Mouse (Mus musculus) erythroid progenitor cell, adult 5-6 weeks (primary cell): Measurements from ENCODE around the gene Kcnip4. TPM values are rescaled to one million over a fixed set of nuclear protein-coding genes. Genes with fewer than 3 reads are reported as not detected.

Source experiments
- ATAC-seq: replicated peaks from 2 replicates; pipeline ENCODE4 v1.8.0; 2016; ENCODE audit warnings: moderate number of reproducible peaks, mild to moderate bottlenecking, moderate TSS enrichment, inconsistent platforms; ENCODE audit not compliant: poor library complexity, low FRiP score, severe bottlenecking
- total RNA-seq, 2 experiments: library from RNA; stranded (forward) in 1 of 2; stranded (reverse) in 1 of 2; fragments of 150-400 nt in 1 of 2; fragments of 186-747, 209-891 nt in 1 of 2; gene quantifications; 2 replicates each; pipeline versions ENCODE4 v1.2.3 to v1.2.4; 2015 to 2017; ENCODE audit warnings: low replicate concordance in 2 of 2

Gene Kcnip4
- total RNA-seq, 2 experiments from 2014 or later: not detected

DNA sequence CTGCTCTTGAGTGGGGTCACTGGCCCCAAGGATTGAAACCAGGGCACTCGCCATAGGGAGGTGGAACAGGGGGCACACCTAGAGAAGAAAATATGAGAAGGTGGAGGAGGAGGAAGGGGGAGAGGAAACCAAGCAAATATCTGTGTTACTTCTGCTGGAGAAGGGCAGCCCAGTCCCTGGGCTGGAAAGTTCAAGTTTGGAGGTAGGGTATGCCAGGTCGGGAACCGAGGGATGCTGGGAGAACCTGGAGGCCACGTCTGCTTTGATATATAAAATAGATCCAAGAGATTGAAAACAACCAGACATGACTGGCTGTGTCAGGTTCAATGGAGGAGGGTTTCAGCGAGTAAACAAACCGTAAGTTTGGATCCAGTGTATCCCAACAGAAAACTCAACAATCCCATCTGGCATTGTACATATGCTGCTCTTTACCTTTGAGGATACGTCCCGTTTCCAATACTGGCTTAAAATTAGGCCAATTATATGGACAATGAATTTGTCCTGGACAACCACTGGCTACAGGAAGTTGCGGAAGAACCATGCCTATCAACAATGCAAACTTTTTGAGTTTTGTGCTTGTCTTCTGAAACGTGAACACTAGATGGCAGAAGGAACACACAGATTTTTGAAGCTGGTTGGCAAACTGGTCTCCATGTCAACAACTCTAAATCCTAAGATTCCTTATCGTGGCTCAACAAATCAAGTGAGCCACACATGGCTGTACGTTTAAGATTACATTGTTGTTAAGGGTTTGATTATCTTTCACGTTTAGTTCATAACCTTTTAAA lies 155.9 kb downstream of the Kcnip4 start:
- ATAC-seq: no peak

DNA sequence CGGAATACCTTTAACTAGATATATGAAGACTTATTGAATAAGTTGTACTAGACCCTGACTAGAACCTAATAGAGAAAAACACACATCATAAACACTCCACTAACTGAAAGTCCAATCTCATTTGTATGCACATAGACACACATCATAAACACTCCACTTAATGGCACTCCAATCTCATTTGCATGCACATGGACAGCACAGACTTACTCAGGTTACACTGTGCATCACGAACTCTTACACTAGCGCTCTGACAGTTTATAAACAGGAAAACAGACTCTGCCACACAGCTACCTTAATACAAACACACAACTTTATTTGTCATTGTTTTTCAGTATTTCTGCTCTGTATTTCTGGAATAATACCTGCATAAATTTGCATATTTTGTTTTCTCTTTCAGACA lies 168.3 kb downstream of the Kcnip4 start:
- ATAC-seq: no peak

DNA sequence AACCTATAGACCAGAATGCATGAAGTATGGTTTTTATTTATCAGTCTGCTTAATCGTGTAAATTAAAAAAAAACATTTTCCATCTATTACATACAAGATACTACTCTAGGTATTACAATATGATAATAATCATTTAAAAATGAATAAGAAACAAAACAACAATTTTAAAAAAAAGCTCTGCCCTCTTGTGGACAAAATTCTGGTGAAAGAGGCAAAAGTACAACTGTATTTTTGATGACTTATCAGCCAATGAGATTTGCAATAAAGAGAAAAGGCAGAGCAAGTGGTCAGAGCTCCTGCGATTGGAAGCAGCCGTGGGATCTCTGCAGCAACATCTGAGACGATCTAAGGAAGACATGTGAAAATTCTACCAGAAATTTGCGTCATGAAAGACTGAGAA lies 172.6 kb downstream of the Kcnip4 start:
- no peak for ATAC-seq

DNA sequence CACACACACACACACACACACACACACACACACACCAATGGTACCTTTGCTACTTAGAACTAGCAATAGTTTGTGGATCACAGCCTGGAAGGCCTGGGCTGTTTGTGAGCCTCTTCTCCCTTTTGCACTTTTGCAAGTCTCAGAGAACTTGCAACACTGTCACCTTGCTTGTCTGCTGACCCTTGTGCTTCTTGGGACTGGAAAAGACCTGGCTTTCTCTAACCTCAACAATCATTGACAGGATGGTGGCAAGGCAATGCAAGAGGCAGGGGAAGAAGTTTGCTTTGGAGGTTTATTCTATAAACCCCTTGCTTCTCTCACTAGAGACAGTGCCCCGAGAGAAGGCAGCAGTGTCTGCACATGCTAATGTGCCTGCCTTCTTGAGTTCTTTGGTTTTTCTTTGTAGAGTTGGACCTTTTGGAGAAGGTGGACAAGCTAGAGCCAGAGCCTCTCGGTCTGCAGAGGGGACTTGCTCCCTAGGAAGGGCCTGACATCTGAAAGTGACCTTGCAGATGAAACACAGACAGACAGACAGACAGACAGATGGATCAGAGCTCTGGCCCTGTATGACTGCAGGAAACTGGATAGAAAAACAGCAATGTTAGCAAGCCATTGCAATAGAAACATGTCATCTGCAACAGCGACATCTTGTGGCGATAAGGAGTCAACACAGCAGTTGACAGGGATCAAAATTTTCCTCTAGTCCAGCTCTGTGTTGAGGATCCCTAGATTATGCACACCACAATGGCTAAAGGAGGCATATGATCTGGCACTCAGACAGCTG lies 174.4 kb downstream of the Kcnip4 start:
- ATAC-seq: no peak

DNA sequence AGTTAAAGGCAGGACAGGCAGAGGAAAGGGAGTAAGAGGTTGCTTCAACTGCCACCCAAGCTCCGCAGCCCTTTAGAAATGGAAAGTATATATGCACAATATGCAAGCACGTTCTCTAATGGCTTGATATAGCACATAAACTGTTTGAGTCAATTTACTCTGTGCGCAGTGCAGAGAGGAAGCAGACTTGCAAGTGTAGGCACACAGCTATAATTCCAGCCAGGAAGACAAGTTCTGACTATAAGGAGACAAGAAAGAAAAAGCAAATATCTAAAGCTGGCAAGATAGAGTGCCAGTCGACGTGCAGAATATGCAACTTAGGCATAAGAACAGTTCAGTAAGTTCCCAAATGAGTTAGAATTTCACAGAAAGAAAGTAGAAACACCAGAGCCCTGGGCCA lies 175.2 kb downstream of the Kcnip4 start:
- no peak for ATAC-seq

DNA sequence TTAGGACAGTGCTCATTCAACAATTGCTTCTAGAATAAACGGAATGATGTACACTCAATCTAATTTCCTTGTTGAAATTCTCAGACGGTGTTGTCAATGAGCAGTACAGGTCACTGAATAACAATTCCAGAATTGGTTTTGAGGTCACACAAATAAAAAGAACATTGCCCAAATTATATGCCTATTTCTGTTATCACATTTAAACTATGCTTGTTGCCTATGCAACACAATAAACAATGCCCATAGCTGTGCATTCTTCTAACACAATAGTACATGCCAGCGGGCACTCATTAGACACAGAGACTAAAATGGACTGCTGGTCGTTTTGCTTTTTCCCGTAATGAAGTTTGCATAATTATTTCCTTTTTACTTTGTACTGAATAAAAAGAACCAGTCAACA lies 176.2 kb downstream of the Kcnip4 start:
- no peak for ATAC-seq

DNA sequence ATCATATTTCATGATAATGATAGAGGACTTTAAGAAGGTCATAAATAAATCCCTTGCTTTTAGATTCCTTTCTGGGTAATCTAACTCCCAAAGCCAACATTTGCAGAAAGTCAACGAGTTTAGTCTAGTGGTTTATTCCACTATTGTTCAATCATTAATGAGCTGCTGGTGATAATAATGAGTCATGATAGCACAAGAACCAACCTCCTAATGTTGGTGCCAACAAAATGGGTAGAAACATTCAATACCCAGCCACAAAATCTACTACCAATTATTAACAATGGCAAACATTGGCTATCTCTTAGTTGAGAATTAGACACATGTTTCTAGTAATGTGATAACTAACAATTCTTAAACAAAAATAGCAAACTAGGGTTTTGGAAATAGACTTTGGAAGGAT lies 180.1 kb downstream of the Kcnip4 start:
- ATAC-seq: no peak

DNA sequence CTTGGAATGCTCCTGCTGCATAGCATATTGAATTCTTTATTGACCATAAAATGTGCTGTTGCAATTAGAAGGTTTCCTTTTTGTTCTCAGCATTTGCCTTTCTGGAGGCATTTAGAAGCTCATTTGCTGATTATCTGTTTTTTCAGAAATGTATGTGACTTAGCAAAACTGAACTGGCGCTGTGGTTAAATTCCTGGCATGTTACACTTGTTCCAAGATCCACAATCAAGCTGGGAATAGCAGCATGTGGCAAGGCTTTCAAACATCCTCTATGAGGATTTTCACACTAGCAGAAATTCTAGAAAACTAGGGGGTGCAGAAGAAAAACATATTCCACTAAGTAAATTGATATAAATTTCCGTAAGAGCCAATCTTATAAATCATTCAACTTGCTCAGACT lies 187.5 kb downstream of the Kcnip4 start:
- ATAC-seq: no peak

DNA sequence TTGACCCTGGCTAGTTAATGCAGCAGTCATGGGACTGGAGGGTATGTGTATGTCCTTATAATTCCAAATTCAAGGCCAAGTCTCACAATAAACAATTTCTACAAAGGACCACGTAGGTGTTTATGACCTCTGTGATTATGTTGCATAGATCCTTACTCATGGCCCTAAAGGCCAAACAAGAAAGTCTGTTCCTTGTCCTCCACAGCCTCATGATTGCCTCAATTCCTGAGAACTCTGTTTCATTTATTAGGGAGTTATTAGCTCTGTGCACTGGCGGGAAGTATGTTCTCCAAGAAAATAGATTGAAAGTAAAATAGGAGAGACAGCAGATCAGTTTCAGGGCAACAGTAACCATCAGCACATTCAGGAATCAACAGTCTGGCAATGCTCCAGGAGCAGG lies 191.6 kb downstream of the Kcnip4 start:
- ATAC-seq: no peak

DNA sequence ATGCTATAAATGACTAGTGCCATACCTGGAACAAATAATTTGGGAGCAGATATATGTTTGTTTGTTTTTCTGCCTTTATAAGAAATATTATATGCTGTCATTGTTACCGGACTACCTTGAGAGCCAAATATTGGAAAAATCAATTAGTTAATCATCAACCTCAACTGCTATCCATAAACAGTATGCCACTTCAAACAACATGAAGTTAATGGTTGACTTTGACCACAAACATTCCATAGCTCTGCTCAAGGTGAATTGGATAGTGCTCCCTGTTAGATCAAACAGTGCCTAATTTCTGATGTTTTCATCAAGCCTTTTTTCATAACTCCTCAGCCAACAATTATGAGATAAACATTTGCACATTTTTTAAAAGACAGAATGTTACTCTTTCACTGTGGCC lies 195.7 kb downstream of the Kcnip4 start:
- ATAC-seq: no peak

DNA sequence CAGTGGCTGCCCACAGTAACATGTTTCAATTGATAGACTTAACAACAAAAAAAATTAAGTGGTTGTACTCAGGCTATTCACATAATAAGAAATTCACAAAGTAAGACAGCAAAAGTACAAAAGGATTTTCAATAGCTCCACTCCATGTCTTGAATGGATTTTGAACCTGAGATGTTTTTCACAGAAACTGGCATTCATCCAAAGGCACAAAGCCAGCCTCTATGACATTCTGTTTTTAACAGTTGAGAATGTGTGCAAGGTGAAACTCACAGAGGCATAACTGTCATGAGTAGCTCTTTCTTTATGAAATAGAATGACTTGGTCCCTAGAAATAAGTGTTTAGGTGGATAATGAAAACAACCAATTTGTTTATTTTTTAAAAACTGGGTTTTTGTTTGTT lies 206.0 kb downstream of the Kcnip4 start:
- ATAC-seq: no peak

DNA sequence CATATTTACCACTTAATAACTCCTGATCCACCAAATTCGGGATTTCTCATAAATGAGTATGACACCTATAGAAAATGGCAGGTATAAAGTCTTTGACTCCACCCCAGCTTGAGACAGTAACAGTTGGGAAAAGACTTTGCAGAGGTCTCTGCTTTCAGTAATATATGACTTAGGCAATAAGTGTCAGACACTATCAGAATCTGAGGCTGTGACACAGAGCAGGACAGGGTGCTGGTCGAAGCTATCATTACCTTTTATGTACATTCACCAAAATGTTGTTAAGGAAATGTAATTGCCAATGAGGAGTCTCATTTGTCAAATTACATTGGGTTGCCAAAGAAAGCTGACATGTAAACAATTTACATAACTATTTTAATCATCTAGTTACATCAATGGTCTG lies 206.8 kb downstream of the Kcnip4 start:
- no peak for ATAC-seq

DNA sequence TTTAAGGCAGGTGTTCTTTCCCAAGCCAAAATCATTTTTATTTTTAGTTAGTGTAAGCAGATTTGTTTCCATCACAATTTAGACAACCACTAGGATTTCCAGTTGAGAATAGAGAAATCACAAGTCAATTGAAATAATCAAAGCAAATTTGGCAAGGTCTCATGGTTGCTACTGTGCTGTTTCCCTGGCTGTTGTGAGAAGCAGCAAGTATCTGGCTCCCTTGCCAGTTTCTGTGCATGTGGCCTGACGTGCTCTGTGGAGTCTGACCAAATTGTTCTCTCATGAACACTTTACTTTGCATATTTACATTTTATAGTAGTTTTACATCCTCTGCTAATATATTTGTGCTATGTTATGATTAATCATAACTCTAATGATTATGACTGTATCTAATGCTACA lies 217.9 kb downstream of the Kcnip4 start:
- ATAC-seq: no peak

DNA sequence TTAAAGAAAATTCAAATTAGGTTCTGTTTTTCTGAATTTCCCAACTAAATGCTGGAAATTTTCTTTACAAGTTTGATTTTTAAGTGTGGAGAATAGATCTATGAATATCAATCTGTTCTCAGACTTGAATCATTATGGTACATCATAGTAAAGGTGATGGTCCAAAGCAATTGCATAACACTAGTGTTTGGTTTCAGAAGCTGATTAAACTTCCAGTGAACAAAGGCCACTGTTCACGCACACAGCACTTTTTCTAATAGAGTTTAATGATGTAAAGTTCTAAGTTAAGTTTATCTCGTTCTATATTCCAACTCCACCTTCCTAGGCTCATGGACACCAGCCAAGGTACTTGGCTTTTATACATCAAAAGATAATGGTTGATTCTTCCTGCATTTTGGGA lies 219.4 kb downstream of the Kcnip4 start:
- no peak for ATAC-seq

DNA sequence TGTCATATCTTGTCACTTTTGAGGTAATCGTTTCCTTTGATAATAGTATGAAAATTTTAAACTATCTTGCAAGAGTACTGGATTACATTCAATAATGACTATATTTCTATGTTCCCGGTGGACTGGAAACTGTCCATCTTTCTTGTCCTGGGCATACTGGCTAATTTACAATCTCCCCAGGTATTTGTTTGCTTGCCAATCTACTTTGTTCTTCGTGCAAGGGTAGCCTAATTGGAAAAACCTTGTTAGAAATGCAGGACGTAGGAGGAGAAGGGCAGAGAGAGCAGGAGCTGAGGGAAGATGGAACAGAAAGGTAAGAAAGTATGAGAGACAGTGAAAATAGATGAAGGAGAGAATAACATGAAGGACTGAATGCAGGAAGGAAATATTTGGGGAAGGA lies 226.1 kb downstream of the Kcnip4 start:
- no peak for ATAC-seq

DNA sequence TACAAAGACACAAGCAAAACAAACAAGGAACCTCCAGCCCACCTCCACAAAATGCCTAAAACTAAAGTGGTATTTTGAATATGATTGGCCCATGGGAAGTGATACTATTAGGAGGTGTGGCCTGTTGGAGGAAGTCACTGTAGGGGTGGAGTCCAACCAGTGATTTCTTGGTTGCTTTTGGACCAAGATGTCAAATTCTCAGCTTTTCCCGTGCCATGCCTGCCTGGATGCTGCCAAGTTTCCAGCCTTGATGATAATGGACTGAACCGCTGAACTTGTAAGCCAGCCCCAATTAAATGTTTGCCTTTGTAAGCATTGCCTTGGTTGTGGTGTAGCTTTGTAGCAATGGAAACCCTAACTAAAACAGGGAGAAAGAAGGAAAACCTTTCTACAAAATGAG lies 232.3 kb downstream of the Kcnip4 start:
- ATAC-seq: no peak

DNA sequence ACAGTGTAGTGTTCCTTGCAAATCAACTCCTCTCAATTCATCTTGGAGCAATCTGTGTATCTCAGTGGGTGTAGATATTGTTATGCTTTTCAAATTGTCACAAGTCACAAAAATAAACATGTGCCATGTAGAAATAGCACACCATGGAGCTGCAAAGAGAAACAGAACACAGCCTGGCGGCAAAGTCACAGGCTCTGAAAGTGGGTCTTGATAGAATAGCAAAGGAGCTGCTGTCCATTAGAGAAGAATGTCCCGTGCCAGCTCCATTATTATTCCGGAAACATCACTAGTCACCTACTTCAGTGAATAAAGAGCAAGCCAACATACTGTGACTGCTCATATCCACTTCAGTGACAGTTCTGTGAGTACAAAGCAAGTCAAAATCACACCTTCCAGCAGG lies 232.9 kb downstream of the Kcnip4 start:
- no peak for ATAC-seq

DNA sequence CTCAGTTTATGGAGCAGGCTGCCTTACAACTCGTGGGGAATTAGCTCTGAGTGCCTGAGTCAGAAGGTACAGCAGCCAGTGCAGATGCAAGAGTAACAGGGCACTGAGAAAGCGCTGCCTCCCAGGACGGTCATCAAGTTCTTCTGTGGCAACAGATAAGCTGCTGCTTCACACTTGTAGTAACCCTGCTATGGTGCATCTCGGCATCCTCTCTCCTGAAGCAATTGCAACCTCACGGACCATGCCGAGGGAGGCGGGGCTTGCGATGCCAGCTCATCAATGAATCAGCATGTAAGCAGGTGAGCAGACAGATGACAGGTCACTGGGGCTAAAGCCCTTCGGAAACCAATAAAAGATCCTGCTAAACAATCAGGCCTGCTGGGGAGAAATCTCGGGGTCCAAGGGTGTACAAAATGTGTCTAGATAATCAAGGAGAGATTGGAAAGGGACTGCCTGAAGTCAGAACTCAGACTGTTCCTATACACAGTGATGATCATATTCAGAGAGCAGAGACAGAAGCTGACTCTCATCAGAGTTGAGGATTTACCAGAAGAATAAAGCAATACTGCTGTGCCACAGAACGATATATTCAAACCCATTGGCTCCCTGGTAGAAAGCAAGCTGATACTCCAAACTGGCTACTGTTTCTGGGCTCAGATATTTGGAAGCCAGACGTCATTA lies 239.1 kb downstream of the Kcnip4 start:
- no peak for ATAC-seq

DNA sequence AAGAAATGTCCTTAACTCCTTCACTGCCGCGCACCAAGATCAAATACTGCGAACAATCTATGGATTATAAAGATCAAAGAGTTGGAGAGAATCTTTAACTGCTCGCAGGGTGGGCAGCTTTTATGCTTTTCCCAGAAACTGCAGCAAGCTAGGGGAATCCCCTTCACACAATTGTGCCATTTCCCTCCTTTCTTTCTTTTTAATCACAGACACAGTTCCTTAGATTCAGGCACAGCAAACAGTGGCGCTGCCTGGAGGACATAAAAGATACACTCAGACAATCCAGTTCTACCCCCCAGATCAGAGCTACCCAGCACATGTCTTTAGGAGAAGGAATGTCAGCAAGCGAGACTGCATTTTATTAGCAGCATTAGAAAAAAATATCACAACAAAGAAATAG lies 239.9 kb downstream of the Kcnip4 start:
- no peak for ATAC-seq

DNA sequence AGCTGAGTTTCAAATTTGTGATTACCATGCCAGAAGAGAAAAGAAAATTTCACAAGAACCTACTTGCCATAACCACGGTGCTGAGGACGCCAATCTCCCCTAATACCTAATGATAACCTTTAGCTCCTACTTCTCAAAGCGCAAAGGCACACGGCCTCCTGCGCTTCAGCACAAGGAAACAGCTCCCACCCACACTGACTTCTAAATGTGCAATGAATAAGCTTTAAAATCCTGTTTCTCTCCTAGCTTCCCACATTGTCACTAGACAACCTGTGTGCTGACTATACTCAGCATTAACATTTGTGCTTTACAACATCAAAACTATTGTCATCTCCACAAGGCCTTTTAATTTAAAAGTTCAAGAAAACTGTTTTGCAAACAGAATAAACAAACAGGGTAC lies 241.3 kb downstream of the Kcnip4 start:
- no peak for ATAC-seq

DNA sequence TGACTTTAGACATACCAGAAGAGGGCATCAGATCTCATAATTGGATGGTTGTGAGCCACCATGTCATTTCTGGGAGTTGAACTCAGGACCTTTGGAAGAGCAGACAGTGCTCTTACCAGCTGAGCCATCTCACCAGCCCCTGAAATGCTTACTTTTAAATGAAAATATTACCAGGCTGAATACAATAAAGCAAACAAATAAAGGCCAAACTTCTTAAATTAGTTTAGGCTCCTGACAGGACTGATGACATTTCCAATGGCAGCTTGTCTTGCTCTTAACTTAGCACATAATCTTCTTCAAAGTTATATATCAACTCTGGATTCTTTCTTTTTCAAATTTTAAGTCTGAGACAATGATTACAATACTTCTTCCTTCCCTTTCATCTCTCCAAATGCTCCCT lies 252.8 kb downstream of the Kcnip4 start:
- ATAC-seq: no peak
